Mouse (Mus musculus): ENCODE measurements around the gene Lcn12.

GRCm38 (mm10) chr2:25469969-25470368 lies 23.7 kb downstream of the Lcn12 start, which contains the start of gene Ptgds:
- TF ChIP-seq CTCF (IDR thresholded peaks at IDR 0.05; ENCODE audit: low read depth) (no peak), EP300 (IDR thresholded peaks at IDR 0.05; ENCODE audit: low read depth) (no peak)
